Mouse (Mus musculus): ENCODE data around the gene Pacsin2.

DNA sequence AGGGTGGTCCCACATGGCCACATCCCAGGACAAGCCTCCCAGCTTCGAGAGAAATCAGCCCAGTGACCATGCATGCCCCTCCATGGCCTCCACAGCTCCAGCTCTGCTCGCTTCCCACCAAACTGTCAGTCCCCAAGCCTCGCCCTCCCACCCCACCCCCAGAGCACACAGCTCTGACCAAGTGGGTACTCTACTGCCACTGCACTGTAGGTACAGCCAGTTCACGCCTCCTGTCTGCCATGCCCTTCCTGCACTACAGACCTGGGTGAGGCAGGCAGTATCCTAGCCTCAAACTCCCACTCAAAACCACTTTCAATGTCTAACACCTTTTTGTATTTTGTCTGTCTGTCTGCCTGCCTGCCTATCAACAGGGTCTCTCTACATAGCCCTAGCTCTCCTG, 53.7 kb downstream of the Pacsin2 start:
- TF ChIP-seq POLR2A (IDR thresholded peaks at IDR 0.05; ENCODE audit: insufficient read depth, low read depth, low read length) (no peak), CTCF (IDR thresholded peaks at IDR 0.05; ENCODE audit: insufficient read depth, low read depth, low read length) (no peak)

All from olfactory bulb, adult 2 months (tissue).